Comparison of ENCODE assay signal across 28 mouse cellular contexts in genomic region chr14:105883215-105883614, GRCm38 (mm10). TPM values are rescaled to one million over a fixed set of nuclear protein-coding genes. Genes with fewer than 3 reads are reported as not detected.
"Had no signal": no experiment of that assay in that cellular context is flagged by ENCODE, and none has a peak within 500 bp of the region (broad histone marks: within the 10 kb centered on the region; RNA-seq: fewer than 3 reads in every experiment).

No protein-coding gene starts in this region.

- ATAC-seq: forebrain, embryonic 13.5 days; forebrain, embryonic 14.5 days; forebrain, embryonic 15.5 days; forebrain, embryonic 16.5 days; forebrain, postnatal 0 days had no signal

- H3K27ac ChIP-seq: embryonic facial prominence, embryonic 12.5 days; embryonic facial prominence, embryonic 13.5 days; embryonic facial prominence, embryonic 15.5 days; forebrain, embryonic 10.5 days; forebrain, embryonic 12.5 days; forebrain, embryonic 13.5 days; forebrain, embryonic 15.5 days; gastrocnemius, adult 2 months; heart, adult 2 months had no signal

- H3K27me3 ChIP-seq: embryonic facial prominence, embryonic 12.5 days; embryonic facial prominence, embryonic 13.5 days; embryonic facial prominence, embryonic 15.5 days; forebrain, embryonic 15.5 days had no signal

- H3K9me3 ChIP-seq: embryonic facial prominence, embryonic 12.5 days; embryonic facial prominence, embryonic 13.5 days; embryonic facial prominence, embryonic 15.5 days; forebrain, embryonic 10.5 days; forebrain, embryonic 12.5 days; forebrain, embryonic 13.5 days; forebrain, embryonic 15.5 days had no signal

- H3K36me3 ChIP-seq: embryonic facial prominence, embryonic 12.5 days; embryonic facial prominence, embryonic 13.5 days; embryonic facial prominence, embryonic 15.5 days; forebrain, embryonic 10.5 days; forebrain, embryonic 12.5 days; forebrain, embryonic 15.5 days had no signal

- H3K4me1 ChIP-seq: embryonic facial prominence, embryonic 12.5 days; embryonic facial prominence, embryonic 15.5 days; forebrain, embryonic 10.5 days; forebrain, embryonic 12.5 days; forebrain, embryonic 13.5 days; forebrain, embryonic 15.5 days had no signal

- H3K9ac ChIP-seq: embryonic facial prominence, embryonic 12.5 days; embryonic facial prominence, embryonic 13.5 days; embryonic facial prominence, embryonic 15.5 days; forebrain, embryonic 12.5 days; forebrain, embryonic 13.5 days; forebrain, embryonic 15.5 days; forebrain, postnatal 0 days had no signal

- H3K4me2 ChIP-seq: embryonic facial prominence, embryonic 12.5 days; embryonic facial prominence, embryonic 13.5 days; embryonic facial prominence, embryonic 15.5 days; forebrain, embryonic 12.5 days; forebrain, embryonic 13.5 days; forebrain, embryonic 15.5 days had no signal

- DNase-seq: cerebellum, adult 2 months; cerebellum, adult 8-10 months; cerebellum, adult 9-10 months; cerebellum, adult 9-11 months; cerebellum, postnatal 10 days; cerebellum, postnatal 14 days; cerebellum, postnatal 25 days; cerebellum, postnatal 36 days; embryo, embryonic 11 days; forebrain, postnatal 0 days; gastrocnemius, adult 2 months; gastrocnemius, postnatal 10 days; gastrocnemius, postnatal 14 days; gastrocnemius, postnatal 25 days; gastrocnemius, postnatal 36 days; heart, adult 11 months; heart, adult 18-20 months; heart, adult 2 months had no signal

- H3K4me3 ChIP-seq: embryonic facial prominence, embryonic 12.5 days; embryonic facial prominence, embryonic 13.5 days; embryonic facial prominence, embryonic 15.5 days; erythroblast, embryonic 14.5 days; forebrain, embryonic 10.5 days; forebrain, embryonic 12.5 days; forebrain, embryonic 13.5 days; forebrain, embryonic 15.5 days; gastrocnemius, adult 2 months; heart, adult 2 months had no signal

RNA-seq across cellular contexts. Expression of gene Spry2, which starts 13.4 kb away (rescaled TPM):
- polyA plus RNA-seq: erythroblast, embryonic 14.5 days had no signal
